Mouse (Mus musculus) liver, postnatal 0 days (tissue): Measurements from ENCODE around the gene Abi3.

Experiments
- CTCF ChIP-seq: sonication (generic); IDR thresholded peaks from 2 replicates; pipeline ENCODE4 v1.5.1; 2016; ENCODE audit warnings: antibody characterized with exemption, low read depth
- EP300 ChIP-seq: IDR thresholded peaks from 2 replicates; pipeline ENCODE4 v1.6.1; 2016; ENCODE audit warnings: antibody characterized with exemption, low read depth, mild to moderate bottlenecking

DNA sequence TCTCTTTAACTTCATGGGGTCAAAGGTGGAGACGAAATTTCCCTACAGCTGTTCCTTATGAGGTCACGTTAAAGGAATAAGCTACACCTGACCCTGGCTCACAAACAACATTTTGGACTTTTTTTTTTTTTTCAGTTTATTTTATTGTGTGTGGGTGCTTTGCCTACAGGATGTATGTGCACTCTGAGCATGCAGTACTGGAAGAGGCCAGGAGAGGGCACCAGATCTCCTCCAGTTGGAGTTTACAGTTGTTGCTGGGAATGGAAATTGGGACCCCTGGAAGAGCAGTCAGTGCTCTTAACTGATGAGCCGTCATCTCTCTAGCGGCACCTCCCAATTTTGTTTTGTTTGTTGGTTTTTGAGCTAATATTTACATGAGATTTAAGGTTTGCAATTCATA, 56.6 kb downstream of the Abi3 start:
- peak; percentile 74 for TF ChIP-seq CTCF
- no peak for TF ChIP-seq EP300
